Comparison of ENCODE assay signal across 11 mouse cellular contexts in genomic region chr8:114207026-114207425, GRCm38 (mm10). TPM values are rescaled to one million over a fixed set of nuclear protein-coding genes. Genes with fewer than 3 reads are reported as not detected.
A peak's percentile ranks its signal among the peaks of the same experiment; 100 is the strongest.
DNase-seq lines count a peak whose midpoint lies in the region; ATAC-seq lines count a peak whose summit lies in the region.
"Had no signal": no experiment of that assay in that cellular context is flagged by ENCODE, and none has a peak within 500 bp of the region (broad histone marks: within the 10 kb centered on the region; RNA-seq: fewer than 3 reads in every experiment).

No protein-coding gene starts in this region.

- H3K9me3 ChIP-seq in neural tube, embryonic 11.5 days (ENCODE audit: control insufficient read depth, low read length) = no peaks in the 10 kb centered on the region
- H3K9me3 ChIP-seq in forebrain, embryonic 13.5 days (replicated peaks) = 0 out of 2 replicates have a peak, but pooled peaks cover 3% of the 10 kb centered on the region
- no peaks in the 10 kb centered on the region for H3K9me3 ChIP-seq in limb, embryonic 15.5 days
- no peaks in the 10 kb centered on the region for H3K9me3 ChIP-seq in heart, embryonic 11.5 days (replicated peaks; ENCODE audit: control insufficient read depth, low read length)

- peaks cover 8% of the 10 kb centered on the region; the same call in 1 of the 2 replicates for H3K4me1 ChIP-seq in neural tube, embryonic 11.5 days (ENCODE audit: control insufficient read depth, insufficient read depth, low read length)
- H3K4me1 ChIP-seq in forebrain, embryonic 13.5 days = peaks cover 20% of the 10 kb centered on the region
- H3K4me1 ChIP-seq in limb, embryonic 15.5 days = peaks cover 14% of the 10 kb centered on the region
- H3K4me1 ChIP-seq in heart, embryonic 11.5 days (ENCODE audit: control insufficient read depth, insufficient read depth, low read length) = peaks cover 5% of the 10 kb centered on the region; the same call in 1 of the 2 replicates

- H3K4me2 ChIP-seq in neural tube, embryonic 11.5 days (ENCODE audit: low read depth) = peak overlapping the region; percentile 86
- peak overlapping the region; percentile 89 for H3K4me2 ChIP-seq in forebrain, embryonic 13.5 days
- H3K4me2 ChIP-seq in limb, embryonic 15.5 days = peak overlapping the region; percentile 83; the same call in 1 of the 2 replicates
- H3K4me2 ChIP-seq in heart, embryonic 11.5 days = no peak overlapping the region
- H3K4me2 ChIP-seq: heart, embryonic 12.5 days had no signal

- H3K9ac ChIP-seq in neural tube, embryonic 11.5 days (ENCODE audit: low read length) = no peak overlapping the region
- peak overlapping the region; percentile 74 for H3K9ac ChIP-seq in forebrain, embryonic 13.5 days
- H3K9ac ChIP-seq in limb, embryonic 15.5 days = no peak overlapping the region
- no peak overlapping the region for H3K9ac ChIP-seq in heart, embryonic 11.5 days (ENCODE audit: low read depth, low read length)
- H3K9ac ChIP-seq: heart, embryonic 12.5 days had no signal

- WGBS in neural tube, embryonic 11.5 days = 60% methylated on average over 4 of the region's 4 CpGs
- 49% methylated on average over 4 of the region's 4 CpGs for WGBS in forebrain, embryonic 13.5 days
- 30% methylated on average over 4 of the region's 4 CpGs for WGBS in limb, embryonic 15.5 days
- WGBS in heart, embryonic 11.5 days (ENCODE audit: insufficient replicate concordance) = 44% methylated on average over 4 of the region's 4 CpGs

- H3K4me3 ChIP-seq in neural tube, embryonic 11.5 days (ENCODE audit: low read depth, low read length) = no peak overlapping the region
- peak overlapping the region; percentile 70 for H3K4me3 ChIP-seq in forebrain, embryonic 13.5 days
- H3K4me3 ChIP-seq in limb, embryonic 15.5 days = no peak overlapping the region
- H3K4me3 ChIP-seq in heart, embryonic 11.5 days (ENCODE audit: low read depth, low read length) = no peak overlapping the region
- H3K4me3 ChIP-seq: heart, embryonic 12.5 days had no signal

- no peaks in the 10 kb centered on the region for H3K36me3 ChIP-seq in neural tube, embryonic 11.5 days (ENCODE audit: control insufficient read depth, insufficient read depth, low read length)
- H3K36me3 ChIP-seq in forebrain, embryonic 13.5 days (ENCODE audit: poor library complexity, severe bottlenecking) = no peaks in the 10 kb centered on the region
- H3K36me3 ChIP-seq in limb, embryonic 15.5 days = no peaks in the 10 kb centered on the region
- H3K36me3 ChIP-seq in heart, embryonic 11.5 days (ENCODE audit: control insufficient read depth, insufficient read depth, low read length) = no peaks in the 10 kb centered on the region
- H3K36me3 ChIP-seq: heart, embryonic 12.5 days had no signal

- H3K27me3 ChIP-seq in neural tube, embryonic 11.5 days (ENCODE audit: control insufficient read depth, insufficient read depth, low read length) = no peaks in the 10 kb centered on the region
- no peaks in the 10 kb centered on the region; the same call in none of the 2 replicates for H3K27me3 ChIP-seq in forebrain, embryonic 13.5 days
- H3K27me3 ChIP-seq in limb, embryonic 15.5 days = peaks cover 31% of the 10 kb centered on the region
- peaks cover 30% of the 10 kb centered on the region for H3K27me3 ChIP-seq in heart, embryonic 11.5 days (ENCODE audit: control insufficient read depth, insufficient read depth, low read length)

- DNase-seq in neural tube, embryonic 11.5 days (ENCODE audit: low spot score) = no peak
- no peak for DNase-seq in neural tube, embryonic 10.5 days (ENCODE audit: extremely low spot score, low spot score)
- DNase-seq in frontal cortex, postnatal 10 days (ENCODE audit: low spot score in 2 of 2) = no peak
- DNase-seq in liver = no peak
- DNase-seq: lung, adult 2 months had no signal

- H3K27ac ChIP-seq in neural tube, embryonic 11.5 days (ENCODE audit: low read depth, low read length) = no peak overlapping the region
- H3K27ac ChIP-seq in forebrain, embryonic 13.5 days = no peak overlapping the region
- no peak overlapping the region for H3K27ac ChIP-seq in limb, embryonic 15.5 days
- H3K27ac ChIP-seq in heart, embryonic 11.5 days (ENCODE audit: low read depth, low read length) = no peak overlapping the region

- ATAC-seq in neural tube, embryonic 11.5 days (ENCODE audit: insufficient read depth, low FRiP score, low TSS enrichment) = no peak
- no peak for ATAC-seq in forebrain, embryonic 13.5 days
- no peak for ATAC-seq in limb, embryonic 15.5 days (ENCODE audit: insufficient number of reproducible peaks, low FRiP score, low TSS enrichment, low read depth)
- no peak for ATAC-seq in heart, embryonic 11.5 days (replicated peaks; ENCODE audit: insufficient number of reproducible peaks, low FRiP score, low TSS enrichment)
- no peak for ATAC-seq in megakaryocyte, adult 5-6 weeks (ENCODE audit: poor library complexity, severe bottlenecking)
- ATAC-seq: intestine, embryonic 16.5 days had no signal

RNA-seq across cellular contexts. Expression of gene Vat1l, which starts 1.6 kb away (rescaled TPM):
- polyA plus RNA-seq in neural tube, embryonic 11.5 days (2014; fragmentation: Nextera tagmentation; extraction: Ambion mirVana) = 9.6 and 10.2 TPM in 2 replicates
- 14.8 and 20.5 TPM in 2 replicates for polyA plus RNA-seq in forebrain, embryonic 13.5 days (2015; fragmentation: Nextera tagmentation; extraction: Ambion mirVana)
- polyA plus RNA-seq in limb, embryonic 15.5 days (2015; fragmentation: Nextera tagmentation; extraction: Ambion mirVana) = 4.3 and 5.6 TPM in 2 replicates
- 0.62 and 0.73 TPM in 2 replicates for polyA plus RNA-seq in heart, embryonic 11.5 days (2014; fragmentation: Nextera tagmentation; extraction: Ambion mirVana)
- total RNA-seq in megakaryocyte, adult 5-6 weeks (2015) = not detected in 2 replicates
- not detected in 2 replicates for total RNA-seq in megakaryocyte, adult 5-6 weeks (2017)
